Mouse (Mus musculus) lung, postnatal 0 days (tissue): ENCODE data around the gene Nacad.

Source experiments
- CTCF ChIP-seq: IDR thresholded peaks from 2 replicates; pipeline ENCODE4 v1.5.1; 2016; ENCODE audit warnings: antibody characterized with exemption, mild to moderate bottlenecking
- EP300 ChIP-seq: IDR thresholded peaks from 2 replicates; pipeline ENCODE4 v1.6.1; 2016; ENCODE audit warnings: antibody characterized with exemption, mild to moderate bottlenecking, control low read depth

DNA sequence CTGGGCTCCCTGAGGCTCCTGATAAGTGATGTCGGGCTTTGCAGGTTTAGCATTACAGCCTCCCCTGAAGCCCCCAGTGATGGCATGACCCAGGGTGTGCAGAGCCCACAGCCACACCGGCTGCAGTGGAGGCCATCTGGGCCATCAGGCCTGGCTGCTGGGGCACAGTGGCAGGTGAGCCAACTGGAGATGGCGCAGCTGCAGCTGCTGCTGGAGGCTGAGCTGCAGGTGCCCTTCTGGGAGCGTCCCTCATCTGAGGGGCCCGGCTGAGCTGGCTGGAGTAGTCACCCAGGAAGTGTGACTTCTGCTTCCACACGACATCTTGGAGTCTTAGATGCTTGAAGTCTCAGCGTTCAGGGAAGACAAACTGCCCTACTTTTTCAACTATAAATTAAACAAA, 44.7 kb upstream of the Nacad start:
- TF ChIP-seq CTCF (no peak), EP300 (no peak)
